Mouse (Mus musculus) neural tube, embryonic 10.5 days (tissue): ENCODE results near the gene Ahsg.

Experiments
- DNase-seq: peaks from one replicate; pipeline ENCODE4 v3.0.0-alpha.2; 2017; ENCODE audit warnings: low spot score; ENCODE audit errors: extremely low spot score

Gene Ahsg

GRCm38 (mm10) chr16:22886726-22887125 is 4.4 kb upstream of the Ahsg start:
- DNase-seq: no peak

- DNase-seq: no peak
Measured at GRCm38 (mm10) chr16:22888835-22889234, 2.2 kb upstream of the Ahsg start.

GRCm38 (mm10) chr16:22889716-22890115 is 1.4 kb upstream of the Ahsg start:
- DNase-seq: no peak

- no peak for DNase-seq
Measured at GRCm38 (mm10) chr16:22891733-22892154, 667 bp downstream of the Ahsg start.

GRCm38 (mm10) chr16:22894095-22894494 is 3.0 kb downstream of the Ahsg start:
- DNase-seq: no peak

GRCm38 (mm10) chr16:22896618-22897017 is 5.5 kb downstream of the Ahsg start:
- no peak for DNase-seq

GRCm38 (mm10) chr16:22899346-22899745 is 8.3 kb downstream of the Ahsg start:
- no peak for DNase-seq

- no peak for DNase-seq
Measured at GRCm38 (mm10) chr16:22899866-22900570, 8.9 kb downstream of the Ahsg start.

- no peak for DNase-seq
Measured at GRCm38 (mm10) chr16:22901326-22901725, 10.2 kb downstream of the Ahsg start.

- DNase-seq: no peak
Measured at GRCm38 (mm10) chr16:22909290-22909689, 18.2 kb downstream of the Ahsg start.

- DNase-seq: no peak
Measured at GRCm38 (mm10) chr16:22911986-22912385, 20.9 kb downstream of the Ahsg start.

GRCm38 (mm10) chr16:22912886-22913285 is 21.8 kb downstream of the Ahsg start:
- no peak for DNase-seq

- DNase-seq: no peak
Measured at GRCm38 (mm10) chr16:22914276-22914675, 23.2 kb downstream of the Ahsg start.

- DNase-seq: no peak
Measured at GRCm38 (mm10) chr16:22918034-22918433, 27.0 kb downstream of the Ahsg start, which contains the start of gene Fetub. Fetub (plus strand) TSS chr16:22918334.

- no peak for DNase-seq
Measured at GRCm38 (mm10) chr16:22918664-22919312, 27.7 kb downstream of the Ahsg start.

GRCm38 (mm10) chr16:22919971-22920854 is 29.1 kb downstream of the Ahsg start:
- no peak for DNase-seq

- no peak for DNase-seq
Measured at GRCm38 (mm10) chr16:22921761-22922160, 30.7 kb downstream of the Ahsg start.

GRCm38 (mm10) chr16:22922433-22922832 is 31.4 kb downstream of the Ahsg start:
- no peak for DNase-seq

GRCm38 (mm10) chr16:22929575-22929974 is 38.5 kb downstream of the Ahsg start:
- no peak for DNase-seq

- DNase-seq: no peak
Measured at GRCm38 (mm10) chr16:22931431-22932200, 40.5 kb downstream of the Ahsg start.

GRCm38 (mm10) chr16:22937631-22938030 is 46.6 kb downstream of the Ahsg start:
- no peak for DNase-seq
